Mouse (Mus musculus) lung, postnatal 0 days (tissue): ENCODE data around the gene 4930595D18Rik.

Experiments
- CTCF ChIP-seq: IDR thresholded peaks from 2 replicates; pipeline ENCODE4 v1.5.1; 2016; ENCODE audit warnings: antibody characterized with exemption, mild to moderate bottlenecking
- EP300 ChIP-seq: IDR thresholded peaks from 2 replicates; pipeline ENCODE4 v1.6.1; 2016; ENCODE audit warnings: antibody characterized with exemption, mild to moderate bottlenecking, control low read depth

- TF ChIP-seq CTCF (no peak), EP300 (no peak)
Observed at GRCm38 (mm10) chr12:111233798-111234197, 49.5 kb upstream of the 4930595D18Rik start.
